Mouse (Mus musculus) kidney, embryonic 16.5 days (tissue): ENCODE results near the gene Gtf2i. TPM values are rescaled to one million over a fixed set of nuclear protein-coding genes. Genes with fewer than 3 reads are reported as not detected.
A peak's percentile ranks its signal among the peaks of the same experiment; 100 is the strongest.

Experiments used
- ATAC-seq: fragments of 200-750 bp; cut with Nextera tagmentation; 2 replicates; pipeline ENCODE4 v1.8.0; 2017; ENCODE audit warnings: moderate TSS enrichment; ENCODE audit not compliant: low FRiP score, low TSS enrichment
- H3K27ac ChIP-seq: fragments of 300-500 bp; sonication (generic); 2 replicates; pipeline ENCODE4 v1.5.1; 2014; ENCODE audit warnings: low read length
- H3K27me3 ChIP-seq: fragments of 300-500 bp; sonication (generic); 2 replicates; pipeline ENCODE4 v1.6.1; 2014; ENCODE audit warnings: low read length, control low read depth, mixed read lengths; ENCODE audit not compliant: insufficient read depth
- H3K36me3 ChIP-seq: fragments of 300-500 bp; sonication (generic); 2 replicates; pipeline ENCODE4 v1.6.1; 2014; ENCODE audit warnings: low read length, control low read depth, mixed read lengths; ENCODE audit not compliant: insufficient read depth
- H3K4me1 ChIP-seq: fragments of 300-500 bp; sonication (generic); 2 replicates; pipeline ENCODE4 v1.6.1; 2014; ENCODE audit warnings: low read length, control low read depth, mixed read lengths; ENCODE audit not compliant: insufficient read depth
- H3K4me2 ChIP-seq: fragments of 300-500 bp; sonication (generic); replicated peaks from 2 replicates; pipeline ENCODE4 v1.6.1; 2014; ENCODE audit warnings: low read depth, low read length
- H3K4me3 ChIP-seq: fragments of 300-500 bp; sonication (generic); 2 replicates; pipeline ENCODE4 v1.5.1; 2014; ENCODE audit warnings: mild to moderate bottlenecking, low read length
- H3K9ac ChIP-seq: fragments of 300-500 bp; sonication (generic); replicated peaks from 2 replicates; pipeline ENCODE4 v1.6.1; 2014; ENCODE audit warnings: low read length
- H3K9me3 ChIP-seq: fragments of 300-500 bp; sonication (generic); 2 replicates; pipeline ENCODE4 v1.6.1; 2016; ENCODE audit warnings: low read length, control low read depth
- WGBS: fragments of 180-500 bp; shearing (Covaris S2); extraction: QIAGEN DNeasy Blood & Tissue Kit; methylation state at CpG from one replicate; pipeline ENCODE4 v1.1.7; 2014; 5-methylcytosine and 5-hydroxymethylcytosine counted together
- polyA plus RNA-seq: library from polyadenylated mRNA; unstranded; fragments of >200 nt; fragmentation: Nextera tagmentation; extraction: Ambion mirVana; gene quantifications from 2 replicates; pipeline ENCODE4 v1.2.1, GENCODE M21; 2015

Gtf2i gene
- polyA plus RNA-seq, 1 experiment from 2014 or later: 179 TPM

- Histone ChIP-seq H3K9me3 (no peaks in the 10 kb centered on the region), H3K4me2 (peak overlapping the region; percentile 69), H3K27me3 (no peaks in the 10 kb centered on the region), H3K4me3 (peak overlapping the region; percentile 76), H3K36me3 (peaks cover 26% of the 10 kb centered on the region), H3K9ac (peak overlapping the region; percentile 99), H3K27ac (peak overlapping the region; percentile 100), H3K4me1 (peaks cover 33% of the 10 kb centered on the region)
- WGBS: under 1% methylated on average over 61 of the region's 68 CpGs
- peak; percentile 84 for ATAC-seq
These were observed 1.0 kb downstream of the Gtf2i start for GRCm38 (mm10) chr5:134313451-134314067.

- H3K27ac ChIP-seq: peak overlapping the region; percentile 100
- H3K4me1 ChIP-seq: peaks cover 28% of the 10 kb centered on the region
- peak overlapping the region; percentile 69 for H3K4me2 ChIP-seq
- H3K27me3 ChIP-seq: no peaks in the 10 kb centered on the region
- ATAC-seq: no peak
- H3K36me3 ChIP-seq: peaks cover 30% of the 10 kb centered on the region
- 2% methylated on average over 19 of the region's 19 CpGs for WGBS
- peak overlapping the region; percentile 99 for H3K9ac ChIP-seq
- H3K4me3 ChIP-seq: peak overlapping the region; percentile 76
- no peaks in the 10 kb centered on the region for H3K9me3 ChIP-seq
These were observed 1.7 kb downstream of the Gtf2i start for GRCm38 (mm10) chr5:134312691-134313450.

GRCm38 (mm10) chr5:134311894-134312411, 2.6 kb downstream of the Gtf2i start:
- Histone ChIP-seq H3K9me3 (no peaks in the 10 kb centered on the region), H3K36me3 (peaks cover 39% of the 10 kb centered on the region), H3K9ac (peak overlapping the region; percentile 99), H3K4me2 (peak overlapping the region; percentile 69), H3K4me1 (peaks cover 29% of the 10 kb centered on the region), H3K4me3 (peak overlapping the region; percentile 76), H3K27ac (peak overlapping the region; percentile 100; the same call in 1 of the 2 replicates), H3K27me3 (no peaks in the 10 kb centered on the region)
- no peak for ATAC-seq
- WGBS: 65% methylated on average over 6 of the region's 6 CpGs

DNA sequence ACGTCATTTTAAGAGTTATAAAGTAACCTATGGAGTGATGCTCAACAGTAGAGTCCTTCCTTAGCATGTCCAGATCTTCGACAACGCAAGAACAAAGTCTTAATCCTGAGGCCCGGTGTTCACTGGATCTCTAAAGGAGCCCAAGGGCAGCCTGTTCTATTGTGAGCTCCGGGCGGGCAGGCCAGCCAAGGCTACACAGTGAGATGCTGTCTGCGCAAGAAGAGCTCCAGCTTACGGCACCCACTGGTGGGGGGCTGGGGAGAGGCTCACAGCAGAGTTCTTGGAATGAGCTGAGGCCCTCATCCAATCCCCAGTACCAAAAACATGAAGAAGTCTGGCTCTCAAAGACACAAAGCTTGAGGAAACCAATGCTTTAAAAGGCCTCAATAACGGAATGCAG, 4.4 kb downstream of the Gtf2i start:
- no peak for ATAC-seq
- no peak overlapping the region for H3K27ac ChIP-seq
- no peak overlapping the region for H3K9ac ChIP-seq
- peaks cover 51% of the 10 kb centered on the region for H3K36me3 ChIP-seq
- H3K27me3 ChIP-seq: no peaks in the 10 kb centered on the region
- H3K9me3 ChIP-seq: no peaks in the 10 kb centered on the region
- no peak overlapping the region for H3K4me2 ChIP-seq
- peaks cover 18% of the 10 kb centered on the region for H3K4me1 ChIP-seq
- no peak overlapping the region for H3K4me3 ChIP-seq
- 95% methylated on average over 9 of the region's 9 CpGs for WGBS

DNA sequence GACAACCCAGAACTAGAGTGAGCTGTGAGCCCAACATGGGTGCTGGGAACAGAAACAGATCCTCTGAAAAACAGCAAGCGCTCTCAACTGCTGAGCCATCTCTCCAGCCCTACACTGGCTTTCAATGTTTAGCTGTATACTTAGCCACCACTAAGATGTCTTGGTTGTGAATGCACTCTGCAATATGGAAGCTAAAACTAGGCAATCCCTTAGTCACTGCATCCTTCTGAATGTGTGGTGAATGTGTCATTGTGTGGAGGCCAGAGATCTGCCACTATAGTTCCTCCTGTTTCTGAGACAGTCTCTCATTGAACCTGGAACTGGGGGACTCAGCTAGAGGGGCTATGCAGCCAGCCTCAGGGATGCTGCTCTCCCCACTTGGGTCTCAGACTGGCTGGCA, 5.2 kb downstream of the Gtf2i start:
- peaks cover 20% of the 10 kb centered on the region for H3K4me1 ChIP-seq
- H3K4me2 ChIP-seq: no peak overlapping the region
- no peaks in the 10 kb centered on the region for H3K27me3 ChIP-seq
- WGBS: 97% methylated on average over 1 of the region's 1 CpGs
- ATAC-seq: no peak
- no peak overlapping the region for H3K4me3 ChIP-seq
- H3K9me3 ChIP-seq: no peaks in the 10 kb centered on the region
- no peak overlapping the region for H3K9ac ChIP-seq
- H3K27ac ChIP-seq: no peak overlapping the region
- H3K36me3 ChIP-seq: peaks cover 57% of the 10 kb centered on the region

GRCm38 (mm10) chr5:134304639-134305038, 9.9 kb downstream of the Gtf2i start:
- WGBS: 72% methylated on average over 6 of the region's 6 CpGs
- H3K4me2 ChIP-seq: no peak overlapping the region

DNA sequence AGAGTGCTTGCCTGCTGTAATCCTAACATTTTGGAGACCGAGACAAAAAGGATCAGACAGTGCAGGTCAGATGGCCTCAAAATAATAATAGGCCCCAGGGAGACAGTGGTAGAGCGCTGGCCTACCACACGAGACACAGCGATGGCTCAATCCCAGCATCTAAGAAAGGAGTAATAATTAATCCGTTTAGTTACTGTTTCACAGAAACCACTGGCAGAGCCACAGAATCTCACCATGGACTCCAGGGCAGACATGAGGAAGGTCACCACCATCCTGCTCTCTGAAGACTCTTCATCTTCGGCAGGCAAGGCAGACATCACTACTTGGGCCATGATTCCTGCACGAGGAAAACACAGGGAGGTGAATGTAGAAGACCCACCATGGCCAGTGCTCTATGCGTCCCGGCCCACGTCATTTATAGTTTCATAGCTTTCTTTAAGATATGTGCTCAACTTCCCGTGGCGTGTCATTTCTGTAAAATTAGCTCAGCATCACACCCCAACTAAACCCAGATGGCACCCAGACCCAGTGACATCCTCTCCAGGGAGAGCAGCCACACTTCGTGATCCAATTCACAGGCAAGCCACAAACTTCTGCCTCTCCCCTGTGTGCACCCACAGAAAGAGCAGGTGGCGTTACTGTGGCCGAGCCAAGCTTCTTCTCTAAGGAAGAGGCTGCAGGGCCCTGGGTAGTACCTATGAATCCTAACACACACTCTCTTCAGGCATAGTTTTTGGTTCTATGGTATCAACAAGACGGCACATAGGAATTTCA, 19.1 kb downstream of the Gtf2i start:
- WGBS: 82% methylated on average over 16 of the region's 16 CpGs
- Histone ChIP-seq H3K9ac (no peak overlapping the region), H3K27me3 (no peaks in the 10 kb centered on the region), H3K9me3 (peaks cover 1% of the 10 kb centered on the region; the same call in 1 of the 2 replicates), H3K27ac (peak overlapping the region; percentile 57), H3K4me1 (no peaks in the 10 kb centered on the region), H3K4me2 (no peak overlapping the region), H3K36me3 (peaks cover 66% of the 10 kb centered on the region), H3K4me3 (no peak overlapping the region)
- ATAC-seq: peak; percentile 62; the same call in 1 of the 2 replicates

More at GRCm38 (mm10) chr5:134304639-134305038, 9.9 kb downstream of the Gtf2i start:
- H3K9me3 ChIP-seq: peaks cover 6% of the 10 kb centered on the region; the same call in 1 of the 2 replicates
- no peaks in the 10 kb centered on the region for H3K27me3 ChIP-seq
- peaks cover 71% of the 10 kb centered on the region for H3K36me3 ChIP-seq
- ATAC-seq: no peak
- H3K27ac ChIP-seq: no peak overlapping the region
- no peak overlapping the region for H3K4me3 ChIP-seq
- 0 out of 2 replicates have a peak, but pooled peaks cover 6% of the 10 kb centered on the region for H3K4me1 ChIP-seq
- H3K9ac ChIP-seq: no peak overlapping the region

- Histone ChIP-seq H3K4me1 (no peaks in the 10 kb centered on the region), H3K4me3 (no peak overlapping the region), H3K9me3 (no peaks in the 10 kb centered on the region; the same call in 1 of the 2 replicates), H3K27me3 (no peaks in the 10 kb centered on the region), H3K36me3 (peaks cover 70% of the 10 kb centered on the region), H3K9ac (no peak overlapping the region), H3K4me2 (no peak overlapping the region), H3K27ac (peak overlapping the region; percentile 8; the same call in 1 of the 2 replicates)
- WGBS: 81% methylated on average over 7 of the region's 7 CpGs
- no peak for ATAC-seq
These were observed 20.0 kb downstream of the Gtf2i start for GRCm38 (mm10) chr5:134294606-134295005.

DNA sequence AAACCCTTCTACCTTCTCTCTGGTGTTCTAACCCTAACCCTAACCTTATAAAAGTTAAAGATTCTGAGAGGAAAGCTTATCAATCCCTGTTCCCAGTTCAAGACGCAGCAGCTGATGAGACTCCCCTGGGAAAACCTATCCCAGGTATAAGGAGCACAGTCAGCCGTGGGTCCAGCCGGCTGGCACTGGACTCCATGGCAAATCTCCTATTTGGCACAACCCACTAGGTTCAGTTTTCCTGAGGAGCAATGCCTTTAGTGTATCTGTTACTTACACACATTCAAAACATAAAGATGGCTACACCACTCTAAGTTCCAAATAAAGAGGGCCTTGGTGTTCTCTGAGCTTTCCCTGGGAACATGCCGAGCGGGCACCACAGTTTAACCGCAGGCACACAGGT, 23.5 kb downstream of the Gtf2i start:
- no peaks in the 10 kb centered on the region for H3K27me3 ChIP-seq
- H3K4me1 ChIP-seq: no peaks in the 10 kb centered on the region
- ATAC-seq: no peak
- H3K27ac ChIP-seq: no peak overlapping the region
- no peak overlapping the region for H3K9ac ChIP-seq
- H3K36me3 ChIP-seq: peaks cover 84% of the 10 kb centered on the region
- H3K4me3 ChIP-seq: no peak overlapping the region
- H3K4me2 ChIP-seq: no peak overlapping the region
- no peaks in the 10 kb centered on the region for H3K9me3 ChIP-seq
- WGBS: 94% methylated on average over 6 of the region's 6 CpGs
